Comparison of ENCODE assay signal across 9 mouse cellular contexts in the genomic region with DNA sequence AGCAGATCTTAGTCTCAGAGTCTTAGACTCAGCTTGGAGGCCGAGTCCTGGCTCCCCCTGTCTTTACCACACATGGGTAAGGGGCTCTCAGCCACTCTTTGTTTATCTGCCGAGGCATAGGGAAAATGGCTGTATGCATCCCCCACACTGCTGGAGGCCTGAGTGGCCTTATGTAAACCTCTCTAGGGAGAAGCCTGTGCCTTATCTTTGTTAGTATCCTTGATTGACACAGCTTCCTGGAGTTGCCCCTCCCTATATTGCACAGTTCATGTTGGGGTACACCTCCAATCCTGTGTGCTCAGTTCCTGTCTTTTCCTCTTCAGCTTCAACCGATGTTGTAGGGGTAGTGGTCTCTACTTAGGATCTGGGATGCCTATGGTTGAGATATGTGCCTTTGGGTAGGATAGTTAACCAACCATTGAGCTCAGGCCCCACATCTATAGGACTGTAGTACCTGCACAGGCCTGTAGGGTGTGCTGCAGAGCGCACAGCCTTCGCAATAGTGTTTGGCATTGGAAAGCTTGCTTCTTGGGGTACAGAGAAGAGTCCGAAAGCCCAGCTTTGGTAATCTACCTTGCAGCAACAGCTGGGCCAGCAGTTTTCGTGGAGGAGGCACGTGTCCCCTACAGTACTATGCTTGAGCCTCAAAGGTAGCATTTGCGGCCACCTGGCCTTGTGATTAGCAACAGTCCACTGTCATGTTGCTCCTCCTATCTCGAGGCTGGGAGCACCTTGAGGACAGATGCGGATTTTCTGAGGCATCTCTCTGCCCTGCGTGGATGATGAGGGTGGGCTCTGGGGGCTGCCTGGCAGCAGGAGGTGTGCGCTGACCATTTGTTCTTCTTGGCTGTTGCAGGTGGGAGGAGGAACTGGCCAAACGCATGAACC. TPM values are rescaled to one million over a fixed set of nuclear protein-coding genes. Genes with fewer than 3 reads are reported as not detected.
DNase-seq lines count a peak whose midpoint lies in the region; ATAC-seq and TF ChIP-seq lines count a peak whose summit lies in the region.
"Had no signal": no experiment of that assay in that cellular context is flagged by ENCODE, and none has a peak within 500 bp of the region (broad histone marks: within the 10 kb centered on the region; RNA-seq: fewer than 3 reads in every experiment).

A gene (plus strand): TSS at position 830 of the 888 bp plus-strand sequence.

- TF ChIP-seq EP300 in MEL (IDR thresholded peaks at IDR 0.05; ENCODE audit: low read depth in 1 of 2, low read length in 2 of 2) = no peak

- no peak for ATAC-seq in heart, embryonic 16.5 days (replicated peaks; ENCODE audit: extremely low read depth, insufficient read depth, low FRiP score)
- ATAC-seq in limb, embryonic 12.5 days (ENCODE audit: insufficient number of reproducible peaks, insufficient read depth, low FRiP score, low TSS enrichment, low read depth) = no peak
- peak; percentile 77 for ATAC-seq in monocyte, adult 5-6 weeks (replicated peaks; ENCODE audit: insufficient number of reproducible peaks, low FRiP score, low TSS enrichment, poor library complexity, severe bottlenecking)

- DNase-seq in layer of hippocampus, adult 11-12 months (ENCODE audit: low spot score) = peak; percentile 76
- no peak for DNase-seq in layer of hippocampus, adult 9-11 months
- peak; percentile 60 for DNase-seq in MEL (ENCODE audit: low read depth, low spot score)
- peak; percentile 71 to 79 for DNase-seq in cerebellum, postnatal 14 days
- no peak for DNase-seq in urinary bladder, adult 2 months (ENCODE audit: low spot score)

- H3K27ac ChIP-seq in MEL (ENCODE audit: control insufficient read depth, low read depth, low read length) = no peak within 1 kb of the TSS
- peak within 1 kb of the TSS; percentile 84 for H3K27ac ChIP-seq in heart, embryonic 16.5 days (ENCODE audit: low read length)
- H3K27ac ChIP-seq in limb, embryonic 12.5 days = peak within 1 kb of the TSS; percentile 76

- H3K9me3 ChIP-seq in MEL (replicated peaks; ENCODE audit: insufficient read depth, low read length) = no peaks in the 10 kb centered on the region
- no peaks in the 10 kb centered on the region for H3K9me3 ChIP-seq in heart, embryonic 16.5 days (replicated peaks; ENCODE audit: control insufficient read depth, low read length)
- H3K9me3 ChIP-seq in limb, embryonic 12.5 days = no peaks in the 10 kb centered on the region

- TF ChIP-seq RAD21 in MEL (IDR thresholded peaks at IDR 0.05; ENCODE audit: low read depth, low read length) = no peak; the same call in 1 of the 2 replicates

- no peaks in the 10 kb centered on the region for H3K79me2 ChIP-seq in MEL (ENCODE audit: control insufficient read depth, insufficient read depth, low read length, poor library complexity)

- no peaks in the 10 kb centered on the region for H3K27me3 ChIP-seq in MEL (ENCODE audit: control insufficient read depth in 1 of 2, insufficient read depth in 2 of 2, low read length in 2 of 2)
- H3K27me3 ChIP-seq in heart, embryonic 16.5 days (ENCODE audit: control insufficient read depth, insufficient read depth, low read length) = no peaks in the 10 kb centered on the region
- no peaks in the 10 kb centered on the region for H3K27me3 ChIP-seq in limb, embryonic 12.5 days

- H3K9ac ChIP-seq in MEL (ENCODE audit: control insufficient read depth, low read depth, low read length, poor library complexity, severe bottlenecking) = no peak within 1 kb of the TSS
- H3K9ac ChIP-seq in heart, embryonic 16.5 days (ENCODE audit: low read length) = peak within 1 kb of the TSS; percentile 18; the same call in 1 of the 2 replicates
- peak within 1 kb of the TSS; percentile 40; the same call in 1 of the 2 replicates for H3K9ac ChIP-seq in limb, embryonic 12.5 days (replicated peaks)

- 45% methylated on average over 14 of the region's 14 CpGs for whole genome bisulfite sequencing in heart, embryonic 16.5 days
- WGBS in limb, embryonic 12.5 days = 63% methylated on average over 14 of the region's 14 CpGs

- no peak within 1 kb of the TSS for H3K4me2 ChIP-seq in heart, embryonic 16.5 days (ENCODE audit: low read depth, low read length)
- H3K4me2 ChIP-seq in limb, embryonic 12.5 days = no peak within 1 kb of the TSS

- H3K36me3 ChIP-seq in MEL (ENCODE audit: control insufficient read depth in 1 of 2, insufficient read depth in 2 of 2, low read length in 2 of 2) = no peaks in the 10 kb centered on the region
- 0 out of 2 replicates have a peak, but pooled peaks cover 6% of the 10 kb centered on the region for H3K36me3 ChIP-seq in heart, embryonic 16.5 days (ENCODE audit: control insufficient read depth, insufficient read depth)
- peaks cover 32% of the 10 kb centered on the region for H3K36me3 ChIP-seq in limb, embryonic 12.5 days

- TF ChIP-seq CTCF in MEL (IDR thresholded peaks at IDR 0.05 in 2 of 3, conservative IDR thresholded peaks at IDR 0.05 in 1 of 3; ENCODE audit: control insufficient read depth in 1 of 3, insufficient read depth in 1 of 3, low read depth in 2 of 3, low read length in 3 of 3, poor library complexity in 1 of 3, severe bottlenecking in 1 of 3) = peak; percentile 54 to 91 (median 56)

- H3K4me3 ChIP-seq in MEL (ENCODE audit: control insufficient read depth in 1 of 2, insufficient read depth in 1 of 2, low read depth in 2 of 2, low read length in 2 of 2) = no peak within 1 kb of the TSS
- H3K4me3 ChIP-seq in heart, embryonic 16.5 days (ENCODE audit: low read length) = no peak within 1 kb of the TSS
- no peak within 1 kb of the TSS for H3K4me3 ChIP-seq in limb, embryonic 12.5 days (replicated peaks)

- no peaks in the 10 kb centered on the region for H3K4me1 ChIP-seq in MEL (ENCODE audit: control insufficient read depth in 1 of 2, insufficient read depth in 2 of 2, low read length in 2 of 2)
- peaks cover 47% of the 10 kb centered on the region for H3K4me1 ChIP-seq in heart, embryonic 16.5 days (ENCODE audit: control insufficient read depth, insufficient read depth, low read length)
- H3K4me1 ChIP-seq in limb, embryonic 12.5 days (replicated peaks) = peaks cover 56% of the 10 kb centered on the region

- no peak for TF ChIP-seq POLR2A in MEL (IDR thresholded peaks at IDR 0.05; ENCODE audit: control insufficient read depth in 1 of 2, insufficient read depth in 1 of 2, low read depth in 1 of 2, low read length in 2 of 2, poor library complexity in 1 of 2)

TF ChIP-seq in MEL, 35 proteins besides CTCF, POLR2A, EP300 and RAD21:
- TF ChIP-seq GATA1 (IDR thresholded peaks at IDR 0.05; ENCODE audit: low read depth, low read length) (0 out of 2 replicates have a peak, but pooled peaks have one; percentile 6), MEF2A (IDR thresholded peaks at IDR 0.05; ENCODE audit: extremely low read depth, insufficient replicate concordance, low read depth, low read length, poor library complexity, severe bottlenecking) (no peak), SMC3 (IDR thresholded peaks at IDR 0.05; ENCODE audit: low read depth, low read length) (peak; percentile 35; the same call in 1 of the 2 replicates), USF2 (IDR thresholded peaks at IDR 0.05; ENCODE audit: borderline replicate concordance in 1 of 2, insufficient read depth in 1 of 2, low read depth in 1 of 2, low read length in 2 of 2) (no peak), UBTF (IDR thresholded peaks at IDR 0.05; ENCODE audit: borderline replicate concordance, insufficient read depth, low read depth, low read length) (no peak)
TF ChIP-seq in MEL: peak in this region for 2.

RNA-seq across cellular contexts. Expression of the gene that starts here (rescaled TPM):
- total RNA-seq in MEL (2012; rRNA removed) = not detected in 2 replicates
- polyA plus RNA-seq in MEL (2012; ENCODE audit: insufficient read depth in 1 of 2, insufficient read length in 2 of 2, low read depth in 1 of 2, low replicate concordance in 2 of 2, missing spikeins in 1 of 2) = under 1 TPM in 1 of 2 experiments, not detected in 1; 0.03 TPM
- not detected in 2 replicates for polyA plus RNA-seq in heart, embryonic 16.5 days (2015; fragmentation: Nextera tagmentation; extraction: Ambion mirVana)
- not detected in 2 replicates for polyA plus RNA-seq in limb, embryonic 12.5 days (2016; fragmentation: Nextera tagmentation; extraction: Ambion mirVana)
- 1.4 TPM in 1 of 3 replicates, not detected in the others for total RNA-seq in monocyte, adult 5-6 weeks (2017)
- polyA plus RNA-seq in urinary bladder, adult 2 months (2012; rRNA removed) = 0.04 TPM in 1 of 2 replicates, not detected in the other
- polyA plus RNA-seq: gonadal fat pad, adult 2 months had no signal

Comparison
In these comparisons a context has a peak if more than half of its experiments do, and no peak if none do; other contexts are left out.
1. DNase-seq: peak in layer of hippocampus, adult 11-12 months (single experiment) and cerebellum, postnatal 14 days (2 of 2); none in layer of hippocampus, adult 9-11 months (single experiment) and urinary bladder, adult 2 months (single experiment).
2. Peak in DNase-seq in MEL; RNA of the gene not detected or under 1 TPM.